Mouse (Mus musculus) mouse embryonic stem cell (cell line): Measurements from ENCODE around the gene Sept5.

Source experiments
- in situ Hi-C, 2 experiments: fragments of 300-500 bp; cut with MboI; formaldehyde crosslinking; loops; 1 replicate in 1 of 2; 3 replicates in 1 of 2; pipeline ENCODE4 v1.14.3; 2019 to 2020; ENCODE audit warnings: low sequenced_read_pairs in 2 of 2, low pct_unique_long_range_greater_than_20kb in 1 of 2, mixed read lengths in 1 of 2; ENCODE audit not compliant: unreplicated experiment in 1 of 2

Gene Sept5

GRCm38 (mm10) chr16:18620601-18621361, 9.0 kb downstream of the Sept5 start:
- in situ Hi-C loops = loop anchor here in 1 of 2 experiments (5.0 kb wide), 1 partner anchor 38 kb away; no protein-coding TSS in a partner anchor

DNA sequence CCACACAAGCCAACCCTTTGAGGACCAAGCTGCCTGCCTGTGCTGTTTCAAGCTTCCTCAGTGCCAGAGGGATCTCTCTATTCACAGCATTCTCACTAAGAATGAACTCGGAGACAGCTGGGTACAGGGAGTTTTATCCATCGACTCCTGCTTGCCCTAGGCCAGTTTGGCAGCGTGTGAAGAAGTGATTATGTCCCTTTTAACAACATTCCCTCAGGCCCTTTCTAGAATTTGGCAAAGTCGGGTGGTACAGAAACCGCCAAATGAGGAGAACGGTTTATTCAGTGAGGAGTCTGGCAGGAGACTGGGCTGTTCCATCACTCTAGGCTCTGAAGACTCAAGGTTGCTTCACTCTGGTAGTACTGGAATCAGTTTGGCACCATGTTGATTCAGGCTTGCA, 9.6 kb downstream of the Sept5 start:
- in situ Hi-C loops = loop anchor here in 1 of 2 experiments (5.0 kb wide), 1 partner anchor 38 kb away; no protein-coding TSS in a partner anchor

GRCm38 (mm10) chr16:18619110-18619509, 10.6 kb downstream of the Sept5 start:
- in situ Hi-C loops = loop anchor here in 1 of 2 experiments (10.0 kb wide), 1 partner anchor 164 kb away; no protein-coding TSS in a partner anchor

GRCm38 (mm10) chr16:18618297-18618696, 11.5 kb downstream of the Sept5 start:
- in situ Hi-C loops = loop anchor here in 1 of 2 experiments (10.0 kb wide), 1 partner anchor 163 kb away; no protein-coding TSS in a partner anchor

DNA sequence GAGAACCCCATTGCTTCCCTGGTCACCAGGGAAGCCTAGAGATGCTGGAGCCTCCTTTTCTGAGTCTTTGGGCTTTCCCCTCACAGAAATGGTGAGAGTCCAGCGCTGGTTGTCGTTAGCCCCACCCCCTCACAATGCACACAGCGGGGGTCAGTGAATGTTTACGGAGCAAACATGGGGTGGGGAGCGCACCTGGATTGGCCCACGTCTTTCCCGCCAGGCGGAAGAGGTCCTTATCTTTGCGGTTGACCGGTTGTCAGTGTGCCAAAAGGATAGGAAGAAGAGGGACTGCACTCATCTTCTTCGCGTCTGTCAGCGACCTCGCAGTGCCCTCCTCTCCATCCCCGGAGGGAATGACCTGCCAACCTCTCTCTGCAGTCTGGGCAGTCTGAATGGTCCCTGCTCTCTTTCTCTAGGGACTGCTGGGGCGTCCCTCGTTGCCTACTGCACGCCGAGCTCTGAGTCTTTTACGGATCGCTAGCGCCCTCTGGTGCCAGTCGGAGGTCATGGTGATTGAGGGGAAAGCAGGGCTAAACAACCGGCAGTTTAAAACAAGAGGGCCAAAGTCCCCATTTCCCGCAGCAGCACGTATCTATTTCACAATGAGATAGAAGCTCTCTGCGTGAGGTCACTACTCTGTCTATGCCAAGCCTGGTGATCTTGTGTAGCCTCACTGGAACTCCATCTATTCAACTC, 12.2 kb downstream of the Sept5 start:
- in situ Hi-C loops = loop anchor here in 1 of 2 experiments (10.0 kb wide), 1 partner anchor 163 kb away; no protein-coding TSS in a partner anchor

DNA sequence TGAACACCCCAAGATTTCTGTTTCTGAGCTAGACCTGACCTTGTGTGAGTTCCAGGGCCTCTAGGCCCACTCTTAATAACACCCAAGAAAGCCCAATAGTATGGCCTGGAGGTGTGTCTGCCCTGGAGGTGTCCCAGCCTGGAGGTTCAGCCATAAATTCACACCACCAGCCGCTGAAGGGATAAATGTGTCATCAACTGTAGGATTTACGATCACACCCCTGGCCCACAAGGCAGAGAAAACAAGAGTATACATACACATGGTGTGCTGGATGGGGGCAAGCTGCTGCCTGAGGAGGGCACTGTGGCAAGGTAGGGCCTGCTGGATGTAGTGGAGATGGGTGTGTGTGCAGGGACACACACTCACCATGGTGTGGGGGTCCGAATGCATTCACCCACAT, 16.5 kb downstream of the Sept5 start:
- in situ Hi-C loops = loop anchor here (5.0 to 10.0 kb wide), 2 partner anchors 158 to 161 kb away; no protein-coding TSS in a partner anchor

DNA sequence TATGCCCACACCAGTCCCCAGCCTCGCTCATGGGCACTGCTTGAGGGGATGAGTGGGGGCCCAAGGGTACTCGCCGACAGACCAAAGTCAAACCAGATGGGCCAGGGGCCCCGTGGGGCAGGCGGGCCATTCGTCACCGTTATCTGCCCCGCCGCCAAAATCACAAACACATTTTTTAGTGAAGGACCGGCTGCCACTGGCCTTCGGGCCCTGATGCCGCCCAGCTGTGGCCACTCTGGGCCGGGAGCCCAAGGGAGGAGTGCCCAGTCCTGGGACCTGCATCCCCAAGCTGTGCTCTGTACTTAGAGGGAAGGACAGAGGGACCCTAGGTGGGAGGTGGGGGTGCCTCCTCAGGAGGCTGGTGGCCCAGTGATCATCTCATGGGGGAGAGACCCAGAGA, 18.0 kb downstream of the Sept5 start:
- in situ Hi-C loops = loop anchor here (5.0 to 10.0 kb wide), 2 partner anchors 157 to 159 kb away; no protein-coding TSS in a partner anchor

DNA sequence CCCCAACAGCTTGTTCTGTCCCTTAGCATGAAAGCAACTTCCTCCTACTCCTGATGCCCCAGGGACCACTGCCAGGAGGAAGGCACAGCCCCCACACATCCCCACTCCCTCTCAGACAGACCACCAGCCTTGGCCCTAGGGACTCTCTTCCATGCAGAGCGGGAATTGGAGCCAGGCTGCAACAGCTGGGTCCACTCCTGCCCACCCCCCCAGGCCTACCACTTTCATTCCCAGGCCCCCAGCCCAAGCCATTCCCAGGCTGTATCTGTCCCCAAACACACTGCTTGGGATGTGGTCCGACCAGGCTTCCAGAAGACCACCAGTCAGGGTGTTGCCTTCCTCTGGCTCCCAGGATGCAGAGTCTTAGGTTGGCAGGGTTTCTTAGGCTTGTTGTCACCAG, 20.7 kb downstream of the Sept5 start:
- in situ Hi-C loops = no loop called here

DNA sequence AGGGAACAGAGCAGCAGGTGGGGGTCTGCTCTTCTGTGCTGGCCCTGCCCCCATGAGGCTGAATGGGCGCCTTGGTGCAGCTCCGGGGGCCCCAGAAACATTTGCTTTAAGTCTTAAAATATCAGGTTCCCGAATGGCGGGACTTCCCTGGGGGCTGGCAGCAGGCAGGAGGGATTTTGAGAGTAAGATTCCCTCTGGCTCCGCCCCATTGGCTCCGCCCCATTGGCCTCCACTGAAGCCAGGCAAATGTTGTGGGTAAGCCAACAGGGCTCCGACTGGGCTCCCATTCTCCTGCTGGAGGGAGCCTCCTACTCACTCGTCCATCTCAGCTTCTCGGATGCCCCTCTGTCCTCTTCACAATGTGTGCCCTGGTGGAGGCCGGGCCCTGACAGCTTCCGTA, 21.5 kb downstream of the Sept5 start:
- in situ Hi-C loops = no loop called here

- in situ Hi-C loops = no loop called here
Measured at GRCm38 (mm10) chr16:18605705-18606104, 24.0 kb downstream of the Sept5 start.

DNA sequence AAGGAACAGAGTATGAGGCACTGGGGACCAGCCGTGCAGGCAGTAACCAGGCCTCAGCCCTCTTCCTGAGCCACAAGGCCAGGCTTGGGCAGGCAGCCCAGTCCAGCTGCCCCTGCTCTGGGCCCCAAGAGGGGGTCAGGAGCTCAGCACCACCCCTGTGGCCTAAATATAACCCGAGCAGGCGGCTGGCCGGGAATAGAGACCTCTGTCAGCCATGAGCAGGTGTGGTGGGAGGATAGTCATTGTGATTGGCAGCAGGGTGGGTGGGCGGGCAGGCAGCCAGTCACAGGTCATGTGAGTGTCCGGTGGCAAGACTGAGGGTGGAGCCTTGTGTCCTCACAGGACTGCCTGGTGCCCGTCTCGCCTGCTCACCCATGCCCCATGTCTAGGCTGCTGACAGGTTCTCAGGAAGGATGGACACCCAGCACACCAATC, 25.5 kb downstream of the Sept5 start:
- in situ Hi-C loops = no loop called here

GRCm38 (mm10) chr16:18601447-18601846, 28.3 kb downstream of the Sept5 start:
- in situ Hi-C loops = no loop called here

GRCm38 (mm10) chr16:18598006-18598405, 31.7 kb downstream of the Sept5 start:
- in situ Hi-C loops = loop anchor here in 1 of 2 experiments (25.0 kb wide), 1 partner anchor 786 kb away; no protein-coding TSS in a partner anchor

DNA sequence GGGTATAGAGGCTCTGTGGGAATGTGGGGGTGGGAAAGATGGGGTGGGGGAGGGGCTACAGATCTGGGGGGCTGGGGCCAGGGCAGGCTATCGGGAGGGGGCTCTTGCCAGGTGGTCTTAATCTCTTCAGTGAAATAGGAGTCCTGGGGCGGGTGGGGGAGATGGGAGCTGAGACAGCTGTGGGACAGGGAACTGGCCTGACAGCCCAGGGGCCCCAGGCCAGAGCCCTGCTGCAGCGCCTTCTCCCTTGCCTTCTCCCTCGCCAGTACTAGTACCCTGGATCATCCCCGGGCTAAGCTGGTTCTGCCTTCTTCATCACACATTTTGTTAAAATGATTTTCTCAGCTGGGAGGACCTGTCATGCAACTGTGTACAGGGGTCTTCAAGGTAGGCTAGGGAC, 33.5 kb downstream of the Sept5 start:
- in situ Hi-C loops = loop anchor here in 1 of 2 experiments (25.0 kb wide), 1 partner anchor 784 kb away; no protein-coding TSS in a partner anchor

- in situ Hi-C loops = loop anchor here in 1 of 2 experiments (25.0 kb wide), 1 partner anchor 782 kb away; no protein-coding TSS in a partner anchor
Measured at GRCm38 (mm10) chr16:18593930-18594329, 35.8 kb downstream of the Sept5 start.

DNA sequence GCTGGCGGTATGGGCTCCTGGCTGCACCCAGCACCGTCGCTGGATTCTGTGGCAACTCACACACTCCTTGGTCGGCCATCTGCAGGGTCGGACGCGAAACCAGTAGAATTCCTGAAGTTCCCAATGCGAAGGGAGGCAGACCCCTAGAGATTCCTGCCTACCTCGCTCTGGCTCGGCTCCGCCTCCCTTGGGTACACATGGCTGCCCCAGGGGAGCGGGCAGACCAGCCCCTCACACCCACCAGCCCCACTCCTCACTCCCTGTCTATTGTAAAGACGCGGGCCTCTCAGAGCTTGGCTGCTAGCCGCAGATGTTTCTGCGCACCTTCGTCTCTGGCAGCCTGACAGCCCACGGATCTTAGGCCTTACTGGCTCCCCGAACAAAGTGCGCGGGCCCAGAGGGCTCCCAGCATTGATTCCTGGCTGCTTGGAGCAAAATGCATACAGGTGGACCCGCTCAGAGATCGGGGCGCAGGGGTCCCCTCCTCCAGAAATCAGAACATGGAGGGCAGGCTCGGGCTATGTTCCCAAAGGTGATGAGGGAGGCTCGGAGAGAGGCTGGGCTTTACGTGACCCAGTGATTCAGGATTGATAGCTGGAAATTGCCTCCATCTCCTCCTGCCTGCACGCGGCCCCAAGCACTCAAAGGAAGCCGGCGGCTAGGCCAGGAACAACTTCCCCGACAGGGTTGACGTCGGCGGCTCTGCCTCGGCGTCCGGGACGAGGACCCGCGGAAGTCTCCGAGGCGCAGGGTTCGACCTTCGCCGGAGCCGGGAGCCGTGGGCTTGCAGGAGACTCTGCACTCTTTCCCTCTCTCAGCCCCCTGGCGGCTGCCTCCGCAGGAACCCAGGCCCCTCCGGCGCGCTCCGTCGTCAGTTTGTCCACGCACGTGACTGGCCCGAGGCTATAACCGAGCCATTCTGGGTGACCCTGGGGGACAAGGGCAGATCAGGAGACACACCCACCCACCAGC, 38.4 kb downstream of the Sept5 start:
- in situ Hi-C loops = loop anchor here in 1 of 2 experiments (25.0 kb wide), 1 partner anchor 779 kb away; no protein-coding TSS in a partner anchor

DNA sequence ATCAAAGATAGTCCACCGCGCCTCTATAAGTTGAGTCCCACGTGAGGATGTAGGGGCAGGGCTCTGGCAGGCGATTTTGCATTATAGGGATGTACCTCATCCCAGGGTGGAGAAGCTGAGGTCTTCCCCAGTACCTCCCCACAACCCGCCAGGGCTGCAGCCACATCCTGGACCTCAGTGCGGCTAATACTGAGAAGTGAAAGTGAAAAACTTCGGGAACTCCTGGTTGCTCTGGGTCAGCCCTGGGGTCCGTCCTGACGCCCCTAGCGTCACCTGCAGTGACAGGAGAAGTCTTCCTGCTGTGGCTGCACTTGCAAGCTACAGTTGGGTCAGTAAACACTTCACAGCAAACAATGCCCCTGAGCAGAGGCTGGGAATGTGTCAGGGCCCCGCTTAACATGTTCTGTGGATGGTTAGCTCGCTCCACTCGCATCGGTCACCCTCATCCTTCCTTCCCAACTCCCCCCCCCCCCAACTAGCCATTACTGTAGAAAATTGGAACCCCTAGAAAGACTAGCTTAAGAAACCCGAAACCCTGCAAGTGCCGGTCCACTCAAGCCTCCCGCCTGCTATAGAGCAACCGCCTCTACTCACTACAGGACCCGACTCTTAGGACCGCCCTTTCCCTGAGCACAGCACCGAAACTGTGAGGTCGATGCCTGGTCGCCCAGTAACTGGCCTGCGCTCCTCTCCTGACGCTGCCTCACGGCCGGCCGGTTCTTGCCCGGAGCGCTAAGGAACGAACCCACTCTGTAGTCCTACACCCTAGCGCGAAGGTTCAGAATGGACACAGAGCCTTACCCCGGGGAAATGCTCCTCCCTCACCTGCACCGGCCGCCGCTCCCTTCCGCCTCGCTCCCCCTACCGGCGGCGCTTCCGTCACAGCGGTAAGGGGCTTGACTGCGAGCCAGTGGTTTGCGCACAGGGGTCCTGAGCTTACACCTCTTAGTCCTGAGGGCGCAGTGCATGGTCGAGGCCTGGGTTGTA, 39.7 kb downstream of the Sept5 start, which contains the start of gene Tbx1:
Tbx1 (minus strand) TSS at position 868 of the 987 bp plus-strand sequence.
- in situ Hi-C loops = loop anchor here in 1 of 2 experiments (25.0 kb wide), 1 partner anchor 778 kb away; no protein-coding TSS in a partner anchor
